Mouse (Mus musculus) right cerebral cortex, postnatal 25 days (tissue): ENCODE measurements at regions not wholly inside any gene's neighbourhood (a gene's known extent, or its start where the extent isn't known, plus 50 kb on each side); places are given as distances from the start of the nearest gene placed in this dataset.
A peak's percentile ranks its signal among the peaks of the same experiment; 100 is the strongest.

ENCODE experiments used
- DNase-seq: peaks from one replicate; pipeline ENCODE4 v3.0.0; 2022

DNA sequence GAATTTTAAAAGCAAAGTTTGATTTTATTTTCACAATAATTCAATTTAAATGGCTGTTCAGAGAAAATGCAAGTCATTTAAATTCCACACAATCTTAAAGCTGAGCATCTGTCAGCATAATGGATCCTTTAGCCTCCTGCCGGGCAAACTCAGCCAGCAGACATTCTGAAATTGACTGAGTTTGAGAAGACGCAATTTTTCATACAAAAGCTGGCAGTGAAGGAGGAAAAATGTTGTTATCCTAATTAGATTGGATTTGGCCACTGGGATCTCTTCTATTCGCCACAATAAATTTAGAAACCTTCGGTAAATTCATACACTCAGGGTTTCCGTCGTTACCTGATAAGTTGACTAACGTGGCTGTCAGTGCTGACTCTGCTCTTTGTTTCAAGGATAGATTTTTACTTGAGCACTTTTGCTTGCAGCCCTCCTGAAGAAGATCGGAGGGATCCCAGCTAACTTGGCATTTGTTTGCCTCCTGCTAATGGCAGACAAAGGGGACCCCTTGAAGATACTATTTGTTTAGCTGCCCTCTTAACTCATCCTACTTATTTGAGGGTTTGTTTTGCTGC, 244.9 kb upstream of the Fsip2 start:
- DNase-seq, result no peak

DNA sequence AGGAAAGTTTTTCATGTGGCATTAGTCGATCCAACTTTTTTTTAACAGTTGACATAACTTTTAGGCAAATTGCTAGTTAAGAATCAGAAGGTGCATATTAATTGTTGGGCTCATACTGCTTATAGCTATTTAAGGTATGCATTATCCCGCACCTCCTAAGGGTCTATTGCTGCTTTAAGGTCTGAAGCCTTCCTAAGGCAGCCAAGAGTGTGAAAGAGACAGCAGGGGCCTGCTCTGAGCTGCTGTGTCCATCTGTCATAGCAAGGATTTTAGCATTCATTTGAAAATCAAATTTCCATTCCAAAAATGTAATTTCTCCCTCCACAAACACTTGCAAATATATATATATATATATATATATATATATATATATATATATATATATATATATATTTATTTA, 241.6 kb upstream of the Fsip2 start:
- DNase-seq, result no peak

GRCm38 (mm10) chr2:82715773-82716172, 227.7 kb upstream of the Fsip2 start:
- DNase-seq, result peak; percentile 4
